Mouse (Mus musculus) left cerebral cortex, postnatal 36 days (tissue): ENCODE measurements around the gene Smap2. TPM values are rescaled to one million over a fixed set of nuclear protein-coding genes. Genes with fewer than 3 reads are reported as not detected.

Experiments
- DNase-seq, 2 experiments: peaks; one replicate each; pipeline ENCODE4 v3.0.0; 2021 to 2022; ENCODE audit warnings: low spot score in 2 of 2, mixed read lengths in 1 of 2
- intact Hi-C: fragments of 180-260 bp; cut with DNase I; formaldehyde crosslinking; loops from one replicate; pipeline ENCODE4 v1.15.1; 2025
- microRNA-seq: library from miRNA; unstranded; fragments of <30 nt; microRNA quantifications from one replicate; pipeline ENCODE4 v1.2.0, GENCODE M21; 2022
- total RNA-seq, 2 experiments: library from RNA; stranded (reverse); gene quantifications; 2 replicates each; pipeline ENCODE4 v1.2.3; 2021

The Smap2 gene
- total RNA-seq, 2 experiments from 2014 or later = 185 to 195 TPM

DNA sequence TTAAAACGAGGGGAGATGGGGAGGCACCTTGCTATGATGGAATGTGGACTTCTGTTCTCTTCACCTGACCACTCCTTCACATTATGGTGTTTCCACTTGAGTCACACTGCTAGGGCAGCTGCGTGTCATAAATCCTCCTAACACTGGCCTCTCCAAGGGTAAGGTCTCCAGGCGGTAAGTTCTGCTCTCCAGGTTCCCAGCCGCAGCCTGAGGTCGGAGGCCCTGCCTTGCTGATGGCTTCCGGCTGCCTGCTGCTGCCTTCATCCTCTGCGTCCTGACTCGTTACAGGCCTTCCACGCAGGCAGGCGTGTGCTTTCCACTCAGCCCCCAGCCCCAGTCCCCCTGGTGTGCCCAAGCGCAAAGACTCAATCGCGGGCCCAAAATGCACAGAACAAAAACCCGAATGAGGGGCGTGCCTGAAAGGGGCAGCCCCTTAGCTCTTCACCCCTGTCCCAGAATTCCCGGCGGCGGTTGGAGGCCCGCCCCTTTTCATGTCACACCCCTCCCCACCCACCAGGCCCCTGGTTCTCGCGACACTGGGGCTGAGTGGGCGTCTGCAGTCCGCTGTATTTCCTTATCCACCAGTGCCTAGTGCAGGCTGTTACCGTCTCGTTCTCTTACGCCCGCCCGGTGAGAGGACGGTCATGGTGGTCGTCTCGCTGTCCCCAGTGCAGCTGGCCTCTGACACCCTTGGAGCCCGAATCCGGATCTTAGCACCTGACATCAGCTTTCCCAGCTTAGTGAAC, 92.3 kb downstream of the Smap2 start, which contains the start of gene Exo5:
Gene Exo5 (minus strand): TSS at position 464 of the 746 bp plus-strand sequence.
- intact Hi-C loops = no loop called here

DNA sequence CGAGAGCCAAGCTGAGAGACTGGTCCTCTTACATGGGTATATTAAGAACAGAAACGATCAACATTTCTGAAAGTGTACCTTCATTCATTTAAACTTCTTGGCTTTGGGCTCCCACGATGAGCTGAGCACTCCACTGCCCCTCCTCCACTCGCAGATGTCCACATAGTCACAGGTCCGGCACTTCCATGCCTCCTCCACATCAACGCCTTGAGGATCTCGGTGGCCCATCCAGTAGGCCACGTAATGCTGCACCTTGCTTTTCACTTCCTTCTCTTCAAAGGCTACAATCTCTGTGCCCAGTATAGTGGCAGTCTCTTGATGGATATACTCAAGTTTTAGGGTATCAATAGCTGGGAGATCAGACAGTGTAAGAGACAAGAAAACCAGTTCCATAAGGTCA, 95.6 kb downstream of the Smap2 start:
- DNase-seq = no peak
- intact Hi-C loops = no loop called here

More for the DNA sequence above, 92.3 kb downstream of the Smap2 start, which contains the start of gene Exo5:
- peak; percentile 87 for DNase-seq

Small RNA genes lying within 50 kb of the gene (microRNA-seq; reads per million reads assigned to microRNA genes)
- gene Mir7015 = 2.3 reads per million

Other genes starting within 250 kb of the Smap2 start
- gene Nfyc, start 185.7 kb downstream of the Smap2 start, total RNA-seq = 10 to 100 TPM; 40.7 to 48.4 TPM
- gene Rims3, start 162.4 kb downstream of the Smap2 start, total RNA-seq = 100 to 1,000 TPM; 122 to 134 TPM
- gene Exo5, start 92.2 kb downstream of the Smap2 start, total RNA-seq = 10 to 100 TPM in 1 of 2 experiments, 1 to 10 TPM in 1; 8.9 to 11.7 TPM
- 1 to 10 TPM; 1.3 to 2.1 TPM for gene Zfp69, start 65.5 kb downstream of the Smap2 start, total RNA-seq
- 1 to 10 TPM; 7.1 to 7.3 TPM for gene Col9a2, start 22.1 kb upstream of the Smap2 start, total RNA-seq
- 10 to 100 TPM; 21.1 to 23.9 TPM for gene Zmpste24, start 81.0 kb upstream of the Smap2 start, total RNA-seq
- not detected for gene Tmco2, start 92.0 kb upstream of the Smap2 start, total RNA-seq
- gene Rlf, start 197.8 kb upstream of the Smap2 start, total RNA-seq = 10 to 100 TPM; 24.2 to 28.9 TPM